Mouse (Mus musculus) 416B (cell line): ENCODE measurements around the gene Hnrnpr.

Experiments used
- DNase-seq: peaks from one replicate; pipeline ENCODE4 v3.0.0; 2011; ENCODE audit warnings: low read depth

The Hnrnpr gene

DNA sequence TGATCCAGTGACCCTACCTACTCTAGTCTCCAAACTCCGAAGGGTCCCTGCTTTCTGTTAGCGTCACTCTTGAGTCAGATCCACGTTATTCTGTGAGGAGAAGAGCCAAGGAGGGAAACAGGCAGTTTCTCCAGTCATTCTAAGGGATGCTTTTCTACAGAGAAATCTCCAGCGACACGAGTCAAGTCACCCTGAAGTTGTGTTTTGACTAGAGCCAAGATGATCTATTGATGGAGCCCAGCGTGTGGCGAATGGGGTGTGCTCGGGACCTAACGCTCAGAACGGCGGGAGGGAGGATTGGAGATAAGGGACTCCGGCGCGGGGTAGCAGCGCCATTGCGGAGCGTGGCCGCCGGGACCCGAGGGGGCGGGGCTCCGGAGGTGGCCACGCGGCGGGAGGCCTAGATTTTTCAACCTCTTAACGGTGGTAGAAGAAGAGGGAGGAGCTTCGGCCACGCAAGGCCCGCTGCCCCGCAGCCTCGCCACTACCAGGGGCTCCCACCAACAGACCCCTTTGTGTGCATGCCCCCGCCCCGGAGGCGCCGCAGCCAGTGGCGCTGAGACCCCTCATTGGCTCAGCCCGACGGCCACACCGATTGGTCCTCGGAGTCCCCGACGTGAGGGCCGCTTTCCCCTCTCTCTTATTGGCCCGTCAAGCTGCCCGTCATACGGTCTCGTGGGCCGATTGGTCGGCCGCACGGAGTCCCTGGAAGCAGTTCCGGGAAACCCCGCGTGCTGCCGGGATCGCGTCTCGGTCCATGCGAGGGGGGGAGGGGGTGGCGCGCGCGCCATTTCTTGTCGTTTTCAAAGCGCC, at the start of gene Hnrnpr:
Gene Hnrnpr (plus strand): TSS at position 714 of the 813 bp plus-strand sequence.
- DNase-seq, result peak; percentile 99

DNA sequence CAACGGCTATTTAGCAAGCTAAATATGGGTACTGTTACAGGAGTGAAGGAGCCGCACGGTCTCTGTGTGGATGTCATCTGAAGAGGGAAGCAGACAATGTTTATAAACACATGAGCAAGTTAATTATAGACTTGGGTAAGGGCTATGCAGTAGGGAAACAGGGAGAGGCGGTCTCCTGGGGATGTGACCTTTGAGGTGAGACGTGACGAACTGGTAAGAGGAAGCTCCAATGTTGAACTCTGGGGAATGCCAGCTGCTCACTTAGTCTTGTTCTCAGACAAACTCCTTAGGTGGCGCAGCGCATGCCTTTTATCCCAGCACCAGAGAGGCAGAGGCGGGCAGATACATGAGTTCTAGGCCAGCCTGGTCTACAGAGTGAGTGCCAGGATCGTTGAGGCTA, 48.8 kb upstream of the Hnrnpr start:
- no peak for DNase-seq

DNA sequence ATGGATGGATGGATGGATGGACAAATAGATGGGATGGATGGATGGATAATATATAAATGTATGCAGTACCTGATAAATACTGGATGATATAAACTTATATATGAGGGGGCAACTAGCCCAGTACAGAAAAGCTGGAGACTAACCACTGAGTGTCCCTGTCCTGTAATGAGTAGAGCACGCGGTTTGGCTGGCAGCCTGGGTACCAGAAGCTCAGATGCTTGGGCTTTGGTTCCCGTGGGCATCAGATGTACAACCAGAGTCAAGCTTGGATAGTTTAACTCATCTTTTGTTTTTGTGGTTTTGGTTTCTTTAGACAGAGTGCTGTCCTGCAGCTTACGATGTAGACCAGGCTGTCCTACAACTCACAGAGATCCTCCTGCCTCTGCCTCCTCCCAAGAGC, 47.2 kb upstream of the Hnrnpr start:
- no peak for DNase-seq

DNA sequence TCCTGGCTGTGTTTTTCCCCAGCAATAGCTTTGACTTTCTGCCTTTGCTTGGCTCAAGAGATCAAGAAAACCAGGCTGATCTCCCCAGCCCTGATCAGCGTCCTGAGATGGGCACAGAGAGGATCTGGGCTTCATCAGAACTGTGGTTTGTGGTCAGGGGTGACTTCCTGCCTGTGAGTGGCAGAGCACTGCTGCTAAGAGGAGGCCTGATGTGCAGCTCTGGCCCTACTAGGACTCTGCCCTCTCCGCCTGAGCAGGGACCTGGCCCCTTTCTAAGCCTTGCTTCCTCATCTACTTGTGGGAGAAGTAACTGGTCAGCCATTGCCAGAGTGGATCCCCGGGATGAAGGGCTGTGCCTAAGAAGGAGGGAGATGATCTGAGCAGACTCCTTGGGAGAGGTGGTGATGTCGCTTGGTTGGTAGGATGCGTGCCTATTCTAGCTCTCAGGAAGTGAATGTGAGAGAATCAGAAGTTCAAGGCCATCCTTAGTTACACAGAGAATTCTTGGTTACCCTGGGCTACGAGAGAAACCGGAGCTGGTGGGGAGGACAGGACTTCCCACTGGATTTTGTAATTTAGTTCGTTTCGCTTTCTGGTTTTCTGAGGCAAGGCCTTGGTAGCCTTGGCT, 43.9 kb upstream of the Hnrnpr start:
- DNase-seq, result peak; percentile 93

DNA sequence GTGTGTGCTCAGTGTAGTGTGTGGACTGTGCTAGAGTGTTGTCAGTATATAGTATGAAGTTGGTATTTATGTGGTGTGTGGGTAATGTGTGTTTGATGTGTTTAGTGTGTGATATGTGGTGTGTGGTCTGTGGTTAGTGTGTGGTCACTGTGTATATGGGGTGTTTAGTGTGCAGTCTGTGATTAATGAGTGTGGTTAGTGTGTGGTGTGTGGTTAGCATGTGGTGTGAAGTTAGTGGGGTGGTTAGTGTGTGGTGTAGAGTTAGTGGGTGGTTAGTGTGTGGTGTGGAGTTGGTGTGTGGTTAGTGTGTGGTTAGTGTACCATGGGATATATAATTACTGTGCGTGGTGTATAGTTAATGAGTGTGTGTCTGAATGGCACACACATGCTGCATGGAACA, 41.8 kb upstream of the Hnrnpr start:
- peak; percentile 69 for DNase-seq

DNA sequence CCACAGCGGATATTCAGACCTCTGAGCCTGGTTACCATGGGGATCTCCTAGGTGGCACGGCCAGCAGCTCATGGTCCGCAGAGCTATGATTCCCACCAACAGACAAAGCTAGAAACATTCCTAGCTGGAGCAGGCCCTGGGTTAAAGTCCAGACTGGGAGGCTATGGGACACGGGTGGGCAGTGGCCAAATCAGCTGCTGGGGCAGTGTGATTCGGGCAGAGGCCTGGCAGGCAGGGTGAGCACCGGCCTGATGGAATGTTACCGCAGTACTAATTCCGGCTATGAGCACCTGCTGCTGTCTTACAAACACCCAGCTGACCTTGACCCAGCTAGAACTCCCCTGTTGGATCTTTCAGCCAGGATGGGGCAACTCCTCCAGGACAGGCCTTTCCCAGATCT, 40.1 kb upstream of the Hnrnpr start:
- DNase-seq, result no peak

DNA sequence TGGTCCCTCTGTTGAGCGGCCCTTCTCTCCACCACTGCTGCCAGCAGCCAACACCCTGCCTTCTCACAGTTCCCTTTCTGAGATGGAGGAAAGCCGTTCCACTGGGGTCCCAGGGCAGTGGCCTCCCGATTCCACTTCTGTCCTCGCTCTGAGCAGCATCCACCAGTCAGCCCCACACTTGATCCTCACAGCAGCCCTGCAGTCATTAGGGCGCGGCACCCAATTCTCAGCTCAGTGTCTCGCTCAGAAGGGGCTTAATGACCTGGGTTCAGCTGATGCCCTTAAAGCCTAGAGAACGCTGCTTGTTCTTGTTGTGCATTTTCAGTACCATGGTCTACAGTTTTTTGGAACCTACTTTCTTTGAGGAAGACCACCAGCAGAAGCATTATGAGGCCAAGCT, 29.6 kb upstream of the Hnrnpr start:
- DNase-seq, result no peak

DNA sequence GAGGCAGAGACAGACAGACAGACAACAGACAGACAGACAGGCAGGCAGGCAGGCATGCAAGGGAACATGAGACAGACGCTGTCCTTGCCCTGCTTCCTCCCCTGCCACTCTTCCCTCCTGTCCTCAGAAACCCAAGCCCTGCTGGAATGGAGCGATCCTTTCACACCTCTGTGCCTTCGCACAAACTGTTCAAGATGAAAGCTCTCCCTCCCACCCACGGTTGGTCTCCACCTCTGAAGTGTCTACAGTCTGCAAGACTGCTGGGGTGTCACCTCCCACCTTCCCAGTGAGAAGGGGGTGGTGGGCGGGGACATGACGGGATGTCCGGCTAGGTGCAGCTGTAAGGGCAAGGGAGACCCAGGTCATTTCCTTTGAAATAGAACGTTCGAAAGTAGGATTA, 29.1 kb upstream of the Hnrnpr start:
- DNase-seq, result no peak

DNA sequence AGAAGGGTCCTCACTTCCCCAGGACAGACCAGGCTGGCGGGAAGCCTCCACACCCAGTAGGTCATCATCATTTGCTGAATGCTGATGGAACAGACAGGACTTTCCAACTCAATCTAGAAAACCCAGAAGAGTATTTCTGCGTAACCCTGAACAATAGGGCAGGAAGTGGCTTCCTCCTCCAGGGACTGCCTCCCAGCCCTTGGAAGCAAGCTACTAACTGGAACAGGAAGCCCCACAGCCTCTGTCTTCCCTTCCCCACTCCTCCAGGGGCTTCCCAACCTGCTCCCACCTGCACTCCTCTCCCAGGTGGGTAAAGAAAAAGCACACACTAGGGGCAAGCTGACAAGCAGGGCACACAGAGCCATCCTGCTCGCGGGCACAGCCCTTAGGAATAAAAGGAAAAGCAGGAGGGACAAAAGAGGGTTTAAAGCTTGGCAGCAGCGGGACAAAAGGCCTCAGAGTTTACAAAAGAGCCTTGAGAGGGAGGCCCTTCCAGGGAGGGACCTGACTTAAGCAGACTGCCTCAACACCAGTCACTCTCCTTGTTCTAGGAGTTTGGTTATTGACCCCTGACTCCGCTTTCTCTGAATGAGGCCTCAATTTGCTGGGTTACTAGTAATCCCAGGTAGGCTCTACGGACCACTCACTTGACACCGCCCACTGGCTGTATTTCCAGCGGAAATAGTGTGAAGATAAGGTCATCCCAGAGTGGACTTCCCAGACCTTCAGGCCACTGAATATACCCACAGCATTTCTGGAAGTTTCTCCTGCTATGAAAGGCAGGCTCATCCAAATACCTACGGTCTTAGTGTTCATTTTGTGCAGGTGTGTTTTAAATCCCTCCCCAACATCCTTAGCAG, 27.9 kb upstream of the Hnrnpr start:
- no peak for DNase-seq

DNA sequence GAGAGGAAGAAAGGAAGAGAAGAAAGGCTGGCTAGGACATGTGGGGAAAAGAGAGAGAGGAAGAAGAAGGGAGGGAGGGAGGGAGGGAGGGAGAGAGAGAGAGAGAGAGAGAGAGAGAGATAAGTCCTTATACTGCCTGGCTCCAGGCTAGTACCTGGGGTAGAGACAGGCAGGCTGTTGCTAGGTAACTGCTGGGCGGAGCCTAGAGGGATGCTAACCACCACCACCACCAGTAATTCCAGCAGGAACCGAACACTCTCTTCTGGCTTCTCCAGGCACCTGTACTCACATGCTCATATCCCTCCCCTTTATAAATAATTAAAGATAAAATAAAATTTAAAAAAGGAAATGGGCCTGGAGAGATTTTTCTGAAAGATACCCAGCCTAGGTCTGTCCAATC, 27.0 kb upstream of the Hnrnpr start:
- DNase-seq, result no peak

DNA sequence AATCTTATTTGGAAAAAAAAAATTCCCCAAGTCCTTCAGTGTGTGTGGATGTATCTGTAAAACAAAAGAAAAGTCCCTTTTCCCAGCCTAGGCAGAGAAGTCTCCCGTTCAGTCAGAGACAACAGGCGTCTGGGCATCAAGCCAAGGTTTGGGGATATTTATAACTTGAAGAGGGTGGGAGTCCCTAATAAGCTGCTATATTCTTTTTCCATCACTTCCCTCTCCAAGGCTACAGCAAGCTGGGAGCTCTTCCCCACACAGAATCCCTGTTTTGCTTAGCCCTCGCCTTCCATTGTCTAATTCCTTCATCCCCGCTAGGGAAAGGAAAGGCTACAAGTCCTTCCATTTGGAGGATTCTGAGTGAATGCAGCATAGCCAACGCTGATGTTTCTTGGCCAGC, 26.3 kb upstream of the Hnrnpr start, which contains the start of gene Zfp46:
Gene Zfp46 (plus strand): TSS at position 229 of the 400 bp plus-strand sequence.
- peak; percentile 61 for DNase-seq

DNA sequence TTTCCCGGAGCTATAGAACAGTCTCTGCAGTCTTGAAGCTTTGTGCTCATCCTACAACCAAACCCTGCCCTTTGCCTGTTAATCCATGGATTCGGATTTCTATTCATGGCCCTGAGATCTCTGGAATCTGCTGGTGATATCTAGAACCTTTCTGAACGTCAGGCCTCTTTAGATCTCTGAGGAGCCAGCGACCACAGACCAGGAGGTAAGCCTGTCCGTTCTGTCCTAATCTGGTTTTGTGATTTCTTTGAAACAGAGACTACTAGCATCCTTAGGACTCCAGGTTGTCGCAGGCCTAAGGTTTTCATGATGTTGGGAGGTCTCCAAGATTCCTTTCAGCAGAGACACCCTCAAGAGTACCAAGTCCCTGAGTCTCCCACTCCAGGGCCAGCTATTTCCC, 25.9 kb upstream of the Hnrnpr start:
- DNase-seq, result no peak

DNA sequence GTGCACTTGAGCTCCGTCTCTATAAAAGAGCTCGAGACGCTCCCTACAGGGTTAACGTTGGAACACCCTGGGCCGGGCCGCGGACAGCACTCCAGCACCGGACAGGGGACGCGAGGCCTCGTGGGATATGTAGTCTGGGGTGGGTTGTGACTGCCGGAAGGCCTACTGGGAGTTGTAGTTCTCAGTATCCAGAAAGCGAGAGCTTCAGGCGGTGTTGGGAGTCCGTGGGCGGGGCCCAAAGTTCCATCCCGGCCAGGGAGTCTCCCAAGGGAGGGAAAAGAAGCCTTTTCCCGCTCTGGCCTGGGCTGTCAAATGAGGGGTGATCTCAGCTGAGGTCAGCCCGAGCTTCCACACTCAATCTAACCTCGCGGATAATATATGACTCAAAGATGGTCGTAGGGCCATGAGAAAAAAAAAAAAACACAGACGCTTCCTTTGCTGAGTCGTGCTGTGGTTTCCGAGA, 25.4 kb upstream of the Hnrnpr start:
- peak; percentile 96 for DNase-seq

DNA sequence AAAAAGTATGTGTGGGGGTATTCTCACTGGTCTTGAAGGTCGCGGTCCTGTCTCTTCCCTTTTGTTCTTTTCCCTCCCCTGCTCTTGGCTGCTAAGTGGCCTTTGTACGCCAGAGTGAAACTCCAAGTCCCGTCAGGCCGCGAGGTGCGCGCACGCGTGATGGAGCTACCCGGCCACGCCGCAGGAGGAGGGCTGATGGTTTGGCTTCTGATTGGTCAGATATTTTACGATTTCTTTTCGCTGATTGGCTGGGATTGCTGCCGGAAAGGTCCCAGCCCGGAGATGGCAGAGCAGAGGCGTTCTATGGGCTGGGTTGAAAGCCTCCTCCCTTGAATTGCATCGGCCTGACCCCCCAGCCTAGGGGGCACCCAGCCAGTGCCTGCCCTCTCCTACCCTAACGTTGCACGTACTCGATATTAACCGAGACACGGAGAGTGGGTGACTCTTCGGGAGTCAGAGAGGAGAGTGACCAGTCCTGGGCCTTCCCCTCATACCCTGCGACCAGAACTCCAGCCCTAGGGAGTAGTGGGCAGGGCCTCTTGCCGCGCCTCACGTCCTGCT, 24.9 kb upstream of the Hnrnpr start:
- peak; percentile 98 for DNase-seq

DNA sequence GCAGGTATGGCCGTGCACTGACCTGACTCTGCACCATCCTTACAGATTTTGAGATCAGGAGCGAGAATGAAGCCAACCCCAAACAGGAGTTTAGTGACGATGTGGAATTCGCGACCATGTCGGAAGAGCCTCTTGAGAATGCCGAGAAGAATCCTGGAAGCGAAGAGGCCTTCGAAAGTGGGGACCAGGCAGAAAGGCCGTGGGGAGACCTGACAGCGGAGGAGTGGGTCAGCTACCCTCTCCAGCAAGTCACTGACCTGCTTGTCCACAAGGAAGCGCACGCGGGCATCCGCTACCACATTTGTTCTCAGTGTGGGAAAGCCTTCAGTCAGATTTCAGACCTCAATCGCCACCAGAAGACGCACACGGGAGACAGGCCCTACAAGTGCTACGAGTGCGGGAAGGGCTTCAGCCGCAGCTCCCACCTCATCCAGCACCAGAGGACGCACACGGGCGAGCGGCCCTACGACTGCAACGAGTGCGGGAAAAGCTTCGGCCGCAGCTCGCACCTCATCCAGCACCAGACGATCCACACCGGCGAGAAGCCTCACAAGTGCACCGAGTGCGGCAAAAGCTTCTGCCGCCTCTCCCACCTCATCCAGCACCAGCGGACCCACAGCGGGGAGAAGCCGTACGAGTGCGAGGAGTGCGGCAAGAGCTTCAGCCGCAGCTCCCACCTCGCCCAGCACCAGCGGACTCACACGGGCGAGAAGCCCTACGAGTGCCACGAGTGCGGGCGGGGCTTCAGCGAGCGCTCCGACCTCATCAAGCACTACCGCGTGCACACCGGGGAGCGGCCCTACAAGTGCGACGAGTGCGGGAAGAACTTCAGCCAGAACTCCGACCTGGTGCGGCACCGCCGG, 20.6 kb upstream of the Hnrnpr start:
- DNase-seq, result no peak

DNA sequence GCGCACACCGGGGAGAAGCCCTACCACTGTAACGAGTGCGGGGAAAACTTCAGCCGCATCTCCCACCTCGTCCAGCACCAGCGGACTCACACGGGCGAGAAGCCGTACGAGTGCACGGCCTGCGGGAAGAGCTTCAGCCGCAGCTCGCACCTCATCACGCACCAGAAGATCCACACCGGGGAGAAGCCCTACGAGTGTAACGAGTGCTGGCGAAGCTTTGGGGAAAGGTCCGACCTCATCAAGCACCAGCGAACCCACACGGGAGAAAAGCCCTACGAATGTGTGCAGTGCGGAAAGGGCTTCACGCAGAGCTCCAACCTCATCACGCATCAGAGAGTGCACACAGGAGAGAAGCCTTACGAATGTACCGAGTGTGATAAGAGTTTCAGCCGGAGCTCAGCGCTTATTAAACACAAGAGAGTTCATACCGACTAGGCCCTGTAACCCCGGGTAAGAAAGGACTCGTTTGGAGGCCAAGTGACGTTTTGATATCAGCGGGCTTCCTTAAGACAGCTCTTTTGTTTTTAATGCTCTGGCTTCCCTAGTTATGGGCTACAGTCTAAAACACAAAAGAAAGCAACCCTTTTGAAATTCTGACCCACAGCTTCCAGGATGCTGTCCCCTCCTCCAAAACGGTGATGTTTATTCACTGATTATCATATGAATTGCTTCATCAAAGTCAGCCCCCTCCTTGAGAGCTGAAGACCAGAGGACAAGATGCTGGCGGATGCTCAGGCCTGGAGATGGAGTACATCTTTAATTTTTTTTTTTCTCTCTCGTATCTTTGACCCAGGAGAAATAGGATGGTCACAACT, 19.8 kb upstream of the Hnrnpr start:
- no peak for DNase-seq

DNA sequence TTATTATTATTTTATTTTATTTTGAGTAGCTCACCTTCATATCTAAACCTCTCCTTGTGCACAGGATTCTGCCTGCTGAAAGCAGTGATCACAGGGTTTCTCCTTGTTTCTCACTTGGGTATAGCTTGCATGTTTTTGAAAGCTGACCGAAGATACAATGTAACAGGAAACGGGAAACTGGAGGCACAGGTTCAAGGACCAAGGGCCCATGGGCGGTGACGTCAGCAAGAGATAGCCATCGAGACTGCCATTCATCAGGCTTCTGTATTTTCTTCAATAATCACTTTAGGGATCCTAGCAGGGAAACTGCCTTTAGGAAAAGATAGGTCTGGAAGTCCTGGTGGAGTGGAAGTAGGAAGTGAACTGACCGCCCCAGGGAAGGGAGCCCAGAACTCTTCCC, 19.1 kb upstream of the Hnrnpr start:
- no peak for DNase-seq

DNA sequence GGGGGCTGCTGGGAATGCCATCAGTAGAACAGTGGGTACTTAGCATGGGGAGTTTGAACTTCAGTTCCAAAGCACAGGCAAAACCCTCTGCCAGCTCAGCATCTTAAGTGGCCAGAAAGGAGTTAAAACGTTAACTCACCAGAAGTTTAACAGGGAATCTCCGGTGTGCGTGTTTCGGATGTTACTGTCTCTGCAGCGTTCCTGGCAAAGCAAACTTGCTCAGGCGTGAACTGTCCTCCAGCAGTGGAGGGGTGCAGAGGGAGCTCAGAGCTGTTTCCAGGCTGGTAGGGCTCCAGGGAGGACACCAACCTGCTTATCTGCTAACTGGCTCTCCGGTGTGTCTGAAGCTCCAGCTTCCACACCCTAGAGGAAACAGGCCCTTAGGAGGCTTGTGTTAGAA, 14.8 kb upstream of the Hnrnpr start:
- no peak for DNase-seq

DNA sequence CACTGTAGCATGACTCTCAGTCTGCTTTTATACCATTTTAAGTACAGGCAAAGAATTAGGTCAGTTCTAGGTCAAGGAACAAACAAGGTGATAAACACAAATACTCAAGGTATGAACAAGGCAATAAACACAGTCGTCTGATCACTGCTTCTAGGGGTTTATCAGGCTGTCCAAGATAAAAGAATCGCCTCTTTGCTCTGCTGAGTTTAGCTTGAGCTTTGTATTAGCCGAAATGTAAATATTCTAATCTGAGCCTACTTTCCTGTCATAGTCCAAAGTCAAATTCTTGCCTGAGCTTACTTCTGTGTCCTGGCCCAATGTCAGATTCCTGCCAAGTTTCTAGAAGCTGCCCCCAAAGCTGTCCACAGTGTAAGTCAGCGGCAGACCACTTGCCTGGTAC, 8.3 kb upstream of the Hnrnpr start:
- no peak for DNase-seq

DNA sequence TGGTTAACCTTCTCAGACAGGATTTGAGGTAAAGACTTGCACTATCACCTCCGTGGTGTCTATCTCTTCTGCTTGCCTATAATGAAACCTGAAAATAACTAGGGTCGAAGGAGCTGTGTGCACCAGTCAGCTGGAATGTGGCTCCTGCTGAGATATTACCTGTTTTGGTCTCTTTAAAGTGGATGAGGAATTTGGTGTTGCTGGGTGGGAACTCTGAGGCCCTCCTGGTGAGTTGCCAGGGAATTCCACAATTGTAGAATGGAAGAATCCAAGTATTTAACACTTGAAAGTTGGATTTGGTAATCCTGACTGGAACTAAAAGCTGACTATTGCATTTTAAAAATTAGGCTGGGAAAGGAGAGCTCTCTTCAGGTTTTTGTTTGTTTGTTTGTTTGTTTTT, 6.6 kb upstream of the Hnrnpr start:
- no peak for DNase-seq
